Mouse (Mus musculus) megakaryocyte, embryonic 14.5 days (primary cell): Measurements from ENCODE around the gene Ccdc34.

Experiments used
- FLI1 ChIP-seq: IDR thresholded peaks from 2 replicates; pipeline ENCODE4 v1.6.1; 2012; ENCODE audit warnings: low read length, inconsistent platforms, mixed read lengths
- GATA1 ChIP-seq: IDR thresholded peaks from 3 replicates; pipeline ENCODE4 v1.6.1; 2012; ENCODE audit warnings: mixed read lengths, low read length, inconsistent platforms, borderline replicate concordance

DNA sequence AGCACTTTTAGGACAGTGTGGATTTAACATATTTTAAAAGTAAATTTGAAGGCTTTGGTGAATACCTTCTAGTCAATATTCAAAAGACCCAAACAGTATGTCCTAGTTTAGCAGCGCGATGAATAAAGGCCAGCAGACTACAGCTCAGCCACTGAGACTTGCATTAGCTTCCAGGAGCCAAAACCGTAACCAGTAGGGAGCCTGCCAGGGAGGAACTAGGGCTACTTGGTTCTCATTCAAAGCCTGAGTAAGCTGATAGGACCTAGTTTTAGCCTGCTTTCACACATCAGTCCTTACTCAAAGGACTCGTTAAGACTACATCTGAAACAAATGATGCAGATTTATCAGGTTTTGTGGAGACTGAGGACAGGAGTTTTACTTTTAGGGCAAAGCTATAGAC is 2.0 kb downstream of the Ccdc34 start:
- TF ChIP-seq GATA1: no peak
- TF ChIP-seq FLI1: no peak
